Mouse (Mus musculus): Measurements from ENCODE around the gene Fthl17b. TPM values are rescaled to one million over a fixed set of nuclear protein-coding genes. Genes with fewer than 3 reads are reported as not detected.
A peak's percentile ranks its signal among the peaks of the same experiment; 100 is the strongest.
"Not testable (repeated sequence)": the region's sequence is repeated elsewhere in the genome, so short reads cannot be mapped to it uniquely, and the experiment has no call there.

The Fthl17b gene
- total and polyA plus RNA-seq, 3 experiments, result not detected

DNA sequence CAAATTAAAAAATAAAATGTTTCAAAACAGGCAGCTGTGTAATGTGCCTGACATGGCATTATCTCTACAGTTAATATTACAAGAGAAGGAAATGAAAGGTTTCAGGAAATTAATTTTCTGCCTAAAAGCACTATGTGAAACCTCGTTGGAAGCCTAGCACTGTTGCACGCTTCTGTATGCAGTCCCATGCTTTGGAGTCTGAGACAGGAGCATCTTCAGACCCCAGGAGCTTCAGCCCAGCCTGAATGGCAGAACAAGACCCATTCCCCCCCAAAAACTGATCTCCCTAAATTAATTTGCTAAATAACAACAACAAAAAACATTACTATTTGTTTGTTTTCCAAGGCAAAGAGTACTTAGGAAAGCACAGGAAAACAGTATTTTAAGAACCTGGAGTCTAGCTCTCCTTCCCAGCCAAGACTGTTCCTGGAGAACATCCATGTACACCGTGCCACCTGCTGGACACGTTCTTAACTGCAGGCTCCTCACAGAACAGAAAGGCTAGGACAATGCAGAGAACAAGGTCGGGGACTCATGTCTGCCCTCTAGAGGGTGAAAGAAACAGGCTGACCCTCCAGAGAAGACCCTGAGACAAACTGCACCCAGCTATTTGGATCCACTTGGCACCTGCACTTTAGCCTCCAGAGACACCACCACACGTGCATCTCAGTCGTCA is 14.5 kb downstream of the Fthl17b start:
- peak; percentile 70 for DNase-seq (ENCODE audit: low read depth, low spot score)
- not testable (repeated sequence) for H3K79me2 ChIP-seq (ENCODE audit: control insufficient read depth, insufficient read depth, low read length, poor library complexity); H3K4me3 ChIP-seq (ENCODE audit: control insufficient read depth in 1 of 2, insufficient read depth in 1 of 2, low read depth in 2 of 2, low read length in 2 of 2); H3K9me3 ChIP-seq (replicated peaks; ENCODE audit: insufficient read depth, low read length); H3K9ac ChIP-seq (ENCODE audit: control insufficient read depth, low read depth, low read length, poor library complexity, severe bottlenecking); H3K36me3 ChIP-seq (ENCODE audit: control insufficient read depth in 1 of 2, insufficient read depth in 2 of 2, low read length in 2 of 2); H3K4me1 ChIP-seq (ENCODE audit: control insufficient read depth in 1 of 2, insufficient read depth in 2 of 2, low read length in 2 of 2); H3K27me3 ChIP-seq (ENCODE audit: control insufficient read depth in 1 of 2, insufficient read depth in 2 of 2, low read length in 2 of 2); H3K27ac ChIP-seq (ENCODE audit: control insufficient read depth, low read depth, low read length)
- TF ChIP-seq CTCF (IDR thresholded peaks at IDR 0.05 in 2 of 3, conservative IDR thresholded peaks at IDR 0.05 in 1 of 3; ENCODE audit: control insufficient read depth in 1 of 3, insufficient read depth in 1 of 3, low read depth in 2 of 3, low read length in 3 of 3, poor library complexity in 1 of 3, severe bottlenecking in 1 of 3) (peak; percentile 54 to 78 (median 68)), SMC3 (IDR thresholded peaks at IDR 0.05; ENCODE audit: low read depth, low read length) (peak; percentile 73), RAD21 (IDR thresholded peaks at IDR 0.05; ENCODE audit: low read depth, low read length) (peak; percentile 57)

DNA sequence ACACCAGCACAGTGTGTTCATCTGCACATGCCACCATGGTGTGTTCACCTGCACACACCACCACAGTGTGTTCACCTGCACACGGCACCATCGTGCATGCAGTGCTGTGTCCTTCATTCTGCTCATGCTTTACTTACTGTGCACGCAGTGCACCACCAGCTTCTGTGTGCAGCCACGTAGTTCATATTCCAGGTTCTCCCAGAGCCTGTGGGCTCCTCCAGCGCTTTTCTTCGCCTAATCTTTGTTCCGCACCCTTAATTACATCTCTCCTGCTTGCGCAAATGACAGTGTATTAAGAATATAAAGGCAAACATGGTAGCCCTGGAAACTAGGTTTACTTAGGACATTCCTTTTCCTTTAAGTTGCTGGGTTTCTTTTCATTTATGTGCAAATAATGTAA is 18.7 kb downstream of the Fthl17b start:
- Histone ChIP-seq H3K9ac (ENCODE audit: control insufficient read depth, low read depth, low read length, poor library complexity, severe bottlenecking) (no peak overlapping the region), H3K4me3 (ENCODE audit: control insufficient read depth in 1 of 2, insufficient read depth in 1 of 2, low read depth in 2 of 2, low read length in 2 of 2) (no peak overlapping the region), H3K79me2 (ENCODE audit: control insufficient read depth, insufficient read depth, low read length, poor library complexity) (no peaks in the 10 kb centered on the region), H3K27ac (ENCODE audit: control insufficient read depth, low read depth, low read length) (no peak overlapping the region), H3K9me3 (replicated peaks; ENCODE audit: insufficient read depth, low read length) (no peaks in the 10 kb centered on the region), H3K4me1 (ENCODE audit: control insufficient read depth in 1 of 2, insufficient read depth in 2 of 2, low read length in 2 of 2) (no peaks in the 10 kb centered on the region), H3K36me3 (ENCODE audit: control insufficient read depth in 1 of 2, insufficient read depth in 2 of 2, low read length in 2 of 2) (no peaks in the 10 kb centered on the region), H3K27me3 (ENCODE audit: control insufficient read depth in 1 of 2, insufficient read depth in 2 of 2, low read length in 2 of 2) (no peaks in the 10 kb centered on the region)
- TF ChIP-seq MYB (IDR thresholded peaks at IDR 0.05; ENCODE audit: low read depth, low read length) (no peak), CTCF (IDR thresholded peaks at IDR 0.05 in 2 of 3, conservative IDR thresholded peaks at IDR 0.05 in 1 of 3; ENCODE audit: control insufficient read depth in 1 of 3, insufficient read depth in 1 of 3, low read depth in 2 of 3, low read length in 3 of 3, poor library complexity in 1 of 3, severe bottlenecking in 1 of 3) (no peak), MEF2A (IDR thresholded peaks at IDR 0.05; ENCODE audit: extremely low read depth, insufficient replicate concordance, low read depth, low read length, poor library complexity, severe bottlenecking) (no peak), SIN3A (IDR thresholded peaks at IDR 0.05; ENCODE audit: low read length) (no peak)
- DNase-seq (ENCODE audit: low read depth, low spot score), result no peak

DNA sequence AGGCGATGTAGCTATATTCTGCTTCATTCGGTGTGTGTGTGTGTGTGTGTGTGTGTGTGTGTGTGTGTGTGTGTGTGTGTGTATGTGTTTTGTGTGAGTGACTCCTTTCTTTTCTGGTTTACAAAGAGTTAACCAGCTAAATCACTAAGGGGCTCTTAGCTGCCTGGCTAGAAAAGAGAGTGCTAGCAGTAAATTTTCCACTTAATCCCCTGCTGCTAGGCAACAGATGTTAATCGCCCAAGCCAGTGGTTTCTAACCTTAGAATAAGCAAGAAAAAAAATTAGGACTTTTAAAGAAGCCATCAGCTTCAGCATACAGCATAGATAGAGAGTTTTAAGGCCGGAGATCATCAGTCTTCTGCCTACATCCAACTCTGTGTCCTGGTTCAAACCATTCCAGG is 35.5 kb downstream of the Fthl17b start:
- no peak for DNase-seq (ENCODE audit: low read depth, low spot score)
- no peak for TF ChIP-seq CHD2 (IDR thresholded peaks at IDR 0.05; ENCODE audit: low read length)
- TF ChIP-seq KAT2A (conservative IDR thresholded peaks at IDR 0.05; ENCODE audit: low read depth, low read length), result no peak
- no peak for TF ChIP-seq CHD1 (IDR thresholded peaks at IDR 0.05; ENCODE audit: low read depth, low read length)
- TF ChIP-seq JUND (IDR thresholded peaks at IDR 0.05; ENCODE audit: low read depth, low read length), result no peak
- no peak for TF ChIP-seq MYC (IDR thresholded peaks at IDR 0.05; ENCODE audit: low read depth, low read length)
- TF ChIP-seq USF2 (IDR thresholded peaks at IDR 0.05; ENCODE audit: borderline replicate concordance in 1 of 2, insufficient read depth in 1 of 2, low read depth in 1 of 2, low read length in 2 of 2), result no peak
- no peak for TF ChIP-seq MYB (IDR thresholded peaks at IDR 0.05; ENCODE audit: low read depth, low read length)
- TF ChIP-seq MAFK (IDR thresholded peaks at IDR 0.05; ENCODE audit: borderline replicate concordance, low read depth, low read length), result no peak
- TF ChIP-seq HCFC1 (IDR thresholded peaks at IDR 0.05; ENCODE audit: low read depth, low read length), result no peak
- TF ChIP-seq USF1 (IDR thresholded peaks at IDR 0.05; ENCODE audit: low read depth, low read length), result no peak
- TF ChIP-seq UBTF (IDR thresholded peaks at IDR 0.05; ENCODE audit: borderline replicate concordance, insufficient read depth, low read depth, low read length), result no peak
- no peak for TF ChIP-seq ELF1 (IDR thresholded peaks at IDR 0.05; ENCODE audit: low read depth, low read length)
- TF ChIP-seq MAZ (IDR thresholded peaks at IDR 0.05; ENCODE audit: low read depth, low read length), result no peak
- no peaks in the 10 kb centered on the region for H3K9me3 ChIP-seq (replicated peaks; ENCODE audit: insufficient read depth, low read length)
- no peak overlapping the region for H3K9ac ChIP-seq (ENCODE audit: control insufficient read depth, low read depth, low read length, poor library complexity, severe bottlenecking)
- H3K27me3 ChIP-seq (ENCODE audit: control insufficient read depth in 1 of 2, insufficient read depth in 2 of 2, low read length in 2 of 2), result no peaks in the 10 kb centered on the region
- H3K36me3 ChIP-seq (ENCODE audit: control insufficient read depth in 1 of 2, insufficient read depth in 2 of 2, low read length in 2 of 2), result no peaks in the 10 kb centered on the region
- H3K4me1 ChIP-seq (ENCODE audit: control insufficient read depth in 1 of 2, insufficient read depth in 2 of 2, low read length in 2 of 2), result no peaks in the 10 kb centered on the region
- H3K79me2 ChIP-seq (ENCODE audit: control insufficient read depth, insufficient read depth, low read length, poor library complexity), result no peaks in the 10 kb centered on the region
- H3K4me3 ChIP-seq (ENCODE audit: control insufficient read depth in 1 of 2, insufficient read depth in 1 of 2, low read depth in 2 of 2, low read length in 2 of 2), result no peak overlapping the region
- no peak overlapping the region for H3K27ac ChIP-seq (ENCODE audit: control insufficient read depth, low read depth, low read length)
